Mouse (Mus musculus) midbrain, embryonic 10.5 days (tissue): ENCODE data around the gene Ctdnep1. TPM values are rescaled to one million over a fixed set of nuclear protein-coding genes. Genes with fewer than 3 reads are reported as not detected.

Experiments
- DNase-seq: peaks from one replicate; pipeline ENCODE4 v3.0.0-alpha.2; 2017; ENCODE audit warnings: low spot score
- H3K27ac ChIP-seq: fragments of 300-500 bp; sonication (generic); replicated peaks from 2 replicates; pipeline ENCODE4 v1.5.1; 2016; ENCODE audit warnings: mild to moderate bottlenecking
- H3K27me3 ChIP-seq: fragments of 300-500 bp; sonication (generic); 2 replicates; pipeline ENCODE4 v1.6.1; 2016; ENCODE audit warnings: low read depth, mild to moderate bottlenecking; ENCODE audit not compliant: poor library complexity, severe bottlenecking
- H3K36me3 ChIP-seq: fragments of 300-500 bp; sonication (generic); 2 replicates; pipeline ENCODE4 v1.6.1; 2016; ENCODE audit warnings: mild to moderate bottlenecking, moderate library complexity
- H3K4me1 ChIP-seq: fragments of 300-500 bp; sonication (generic); 2 replicates; pipeline ENCODE4 v1.6.1; 2016
- H3K4me3 ChIP-seq: fragments of 300-500 bp; sonication (generic); 2 replicates; pipeline ENCODE4 v1.5.1; 2016; ENCODE audit warnings: mild to moderate bottlenecking, moderate library complexity
- H3K9me3 ChIP-seq: fragments of 300-500 bp; sonication (generic); replicated peaks from 2 replicates; pipeline ENCODE4 v1.6.1; 2016; ENCODE audit warnings: mild to moderate bottlenecking
- WGBS: fragments of 180-500 bp; shearing (Covaris S2); methylation state at CpG from one replicate; pipeline ENCODE4 v1.1.7; 2016; 5-methylcytosine and 5-hydroxymethylcytosine counted together
- polyA plus RNA-seq: library from polyadenylated mRNA; unstranded; fragments of >200 nt; fragmentation: Nextera tagmentation; extraction: Ambion mirVana; gene quantifications from 2 replicates; pipeline ENCODE4 v1.2.1, GENCODE M21; 2016

The Ctdnep1 gene
- polyA plus RNA-seq, 1 experiment from 2014 or later, result 26.3 TPM

GRCm38 (mm10) chr11:69994401-69995090, 13.6 kb downstream of the Ctdnep1 start:
- Histone ChIP-seq H3K4me1 (peaks cover 53% of the 10 kb centered on the region), H3K27ac (no peak overlapping the region), H3K9me3 (no peaks in the 10 kb centered on the region), H3K27me3 (no peaks in the 10 kb centered on the region), H3K36me3 (peaks cover 50% of the 10 kb centered on the region), H3K4me3 (peak overlapping the region; percentile 97)
- WGBS, result 88% methylated on average over 11 of the region's 11 CpGs
- no peak for DNase-seq

- Histone ChIP-seq H3K4me1 (peaks cover 53% of the 10 kb centered on the region), H3K27ac (peak within 1 kb of the TSS; percentile 98), H3K36me3 (peaks cover 50% of the 10 kb centered on the region), H3K27me3 (no peaks in the 10 kb centered on the region), H3K9me3 (no peaks in the 10 kb centered on the region), H3K4me3 (peak within 1 kb of the TSS; percentile 97)
- peak; percentile 99 for DNase-seq
- under 1% methylated on average over 36 of the region's 36 CpGs for WGBS
These were observed 14.5 kb downstream of the Ctdnep1 start, which contains the start of gene Phf23 for GRCm38 (mm10) chr11:69995391-69995960. TSS of gene Phf23 (plus strand) at chr11:69995777.

GRCm38 (mm10) chr11:69996161-69997061, 15.5 kb downstream of the Ctdnep1 start:
- peak; percentile 53 for DNase-seq
- Histone ChIP-seq H3K27me3 (no peaks in the 10 kb centered on the region), H3K27ac (peak overlapping the region; percentile 98), H3K36me3 (peaks cover 50% of the 10 kb centered on the region), H3K4me3 (peak overlapping the region; percentile 97), H3K4me1 (peaks cover 56% of the 10 kb centered on the region), H3K9me3 (no peaks in the 10 kb centered on the region)
- 1% methylated on average over 60 of the region's 66 CpGs for WGBS

- H3K9me3 ChIP-seq, result no peaks in the 10 kb centered on the region
- peak overlapping the region; percentile 98 for H3K27ac ChIP-seq
- DNase-seq, result peak; percentile 90
- H3K4me3 ChIP-seq, result peak overlapping the region; percentile 97
- under 1% methylated on average over 41 of the region's 44 CpGs for WGBS
- peaks cover 63% of the 10 kb centered on the region for H3K4me1 ChIP-seq
- H3K36me3 ChIP-seq, result peaks cover 54% of the 10 kb centered on the region
- H3K27me3 ChIP-seq, result no peaks in the 10 kb centered on the region
These were observed 16.1 kb downstream of the Ctdnep1 start for GRCm38 (mm10) chr11:69997070-69997509.

GRCm38 (mm10) chr11:69998567-69999491, 17.9 kb downstream of the Ctdnep1 start:
- Histone ChIP-seq H3K27me3 (no peaks in the 10 kb centered on the region), H3K9me3 (no peaks in the 10 kb centered on the region), H3K4me3 (peak overlapping the region; percentile 97), H3K4me1 (peaks cover 73% of the 10 kb centered on the region), H3K27ac (no peak overlapping the region), H3K36me3 (peaks cover 46% of the 10 kb centered on the region)
- WGBS, result 92% methylated on average over 27 of the region's 27 CpGs
- no peak for DNase-seq

- H3K27ac ChIP-seq, result no peak overlapping the region
- no peaks in the 10 kb centered on the region for H3K9me3 ChIP-seq
- no peaks in the 10 kb centered on the region for H3K27me3 ChIP-seq
- H3K4me3 ChIP-seq, result peak overlapping the region; percentile 97
- DNase-seq, result no peak
- WGBS, result 87% methylated on average over 8 of the region's 8 CpGs
- peaks cover 71% of the 10 kb centered on the region for H3K4me1 ChIP-seq
- H3K36me3 ChIP-seq, result peaks cover 45% of the 10 kb centered on the region
These were observed 18.7 kb downstream of the Ctdnep1 start for GRCm38 (mm10) chr11:69999666-70000065.

GRCm38 (mm10) chr11:70000396-70000898, 19.5 kb downstream of the Ctdnep1 start, which contains the start of gene Dvl2:
TSS of gene Dvl2 (plus strand) at chr11:70000595.
- Histone ChIP-seq H3K9me3 (no peaks in the 10 kb centered on the region), H3K27me3 (no peaks in the 10 kb centered on the region), H3K4me3 (peak within 1 kb of the TSS; percentile 97), H3K4me1 (peaks cover 68% of the 10 kb centered on the region), H3K36me3 (peaks cover 50% of the 10 kb centered on the region), H3K27ac (peak within 1 kb of the TSS; percentile 94)
- peak; percentile 96 for DNase-seq
- under 1% methylated on average over 48 of the region's 48 CpGs for WGBS

- H3K9me3 ChIP-seq, result no peaks in the 10 kb centered on the region
- peaks cover 71% of the 10 kb centered on the region for H3K4me1 ChIP-seq
- peak overlapping the region; percentile 89 for H3K4me3 ChIP-seq
- no peak for DNase-seq
- H3K27ac ChIP-seq, result peak overlapping the region; percentile 94
- 16% methylated on average over 8 of the region's 8 CpGs for WGBS
- H3K27me3 ChIP-seq, result no peaks in the 10 kb centered on the region
- H3K36me3 ChIP-seq, result peaks cover 58% of the 10 kb centered on the region
These were observed 20.2 kb downstream of the Ctdnep1 start for GRCm38 (mm10) chr11:70001159-70001558.

- Histone ChIP-seq H3K36me3 (peaks cover 65% of the 10 kb centered on the region), H3K9me3 (no peaks in the 10 kb centered on the region), H3K4me3 (peak overlapping the region; percentile 89), H3K27me3 (no peaks in the 10 kb centered on the region), H3K27ac (no peak overlapping the region), H3K4me1 (peaks cover 69% of the 10 kb centered on the region)
- DNase-seq, result no peak
These were observed 20.9 kb downstream of the Ctdnep1 start for GRCm38 (mm10) chr11:70001865-70002264.

GRCm38 (mm10) chr11:70002471-70002870, 21.5 kb downstream of the Ctdnep1 start:
- Histone ChIP-seq H3K36me3 (peaks cover 71% of the 10 kb centered on the region), H3K4me1 (peaks cover 63% of the 10 kb centered on the region), H3K27me3 (no peaks in the 10 kb centered on the region), H3K4me3 (peak overlapping the region; percentile 89), H3K27ac (no peak overlapping the region), H3K9me3 (no peaks in the 10 kb centered on the region)
- 89% methylated on average over 2 of the region's 2 CpGs for WGBS
- no peak for DNase-seq

- H3K9me3 ChIP-seq, result no peaks in the 10 kb centered on the region
- peaks cover 38% of the 10 kb centered on the region for H3K4me1 ChIP-seq
- no peaks in the 10 kb centered on the region for H3K27me3 ChIP-seq
- DNase-seq, result no peak
- peaks cover 74% of the 10 kb centered on the region for H3K36me3 ChIP-seq
- 61% methylated on average over 5 of the region's 5 CpGs for WGBS
- peak overlapping the region; percentile 0; the same call in 1 of the 2 replicates for H3K4me3 ChIP-seq
- no peak overlapping the region for H3K27ac ChIP-seq
These were observed 24.6 kb downstream of the Ctdnep1 start for GRCm38 (mm10) chr11:70005521-70005920.
